In genomic region chr7:68873008-68873407, GRCm38 (mm10) we compare ENCODE assay signal across 29 mouse cellular contexts.
DNase-seq lines count a peak whose midpoint lies in the region; ATAC-seq and TF ChIP-seq lines count a peak whose summit lies in the region.
"Had no signal": no experiment of that assay in that cellular context is flagged by ENCODE, and none has a peak within 500 bp of the region (broad histone marks: within the 10 kb centered on the region; RNA-seq: fewer than 3 reads in every experiment).

No protein-coding gene starts in this region.

- no peaks in the 10 kb centered on the region for H3K4me1 ChIP-seq in forebrain, embryonic 16.5 days (replicated peaks; ENCODE audit: control insufficient read depth, insufficient read depth, low read length)
- H3K4me1 ChIP-seq in forebrain, embryonic 14.5 days (ENCODE audit: control insufficient read depth, insufficient read depth, low read length), result no peaks in the 10 kb centered on the region
- no peaks in the 10 kb centered on the region for H3K4me1 ChIP-seq in kidney, postnatal 0 days (replicated peaks; ENCODE audit: insufficient read depth, low read length)
- no peaks in the 10 kb centered on the region for H3K4me1 ChIP-seq in lung, postnatal 0 days (ENCODE audit: insufficient read depth, low read depth, low read length)
- H3K4me1 ChIP-seq: embryonic facial prominence, embryonic 10.5 days; embryonic facial prominence, embryonic 13.5 days; forebrain, embryonic 13.5 days; heart, embryonic 10.5 days; heart, embryonic 13.5 days had no signal

- no peak overlapping the region for H3K4me2 ChIP-seq in forebrain, embryonic 16.5 days (ENCODE audit: low read length)
- no peak overlapping the region for H3K4me2 ChIP-seq in forebrain, embryonic 14.5 days (ENCODE audit: low read length)
- H3K4me2 ChIP-seq in kidney, postnatal 0 days (ENCODE audit: low read length), result no peak overlapping the region
- H3K4me2 ChIP-seq in lung, postnatal 0 days (replicated peaks; ENCODE audit: low read depth, low read length), result no peak overlapping the region
- H3K4me2 ChIP-seq: embryonic facial prominence, embryonic 13.5 days; forebrain, embryonic 13.5 days; heart, embryonic 13.5 days; hindbrain, embryonic 14.5 days had no signal

- WGBS in forebrain, embryonic 16.5 days, result 47% methylated on average over 5 of the region's 5 CpGs
- 76% methylated on average over 5 of the region's 5 CpGs for WGBS in forebrain, embryonic 14.5 days
- 37% methylated on average over 5 of the region's 5 CpGs for WGBS in kidney, postnatal 0 days
- 47% methylated on average over 5 of the region's 5 CpGs for WGBS in lung, postnatal 0 days

- H3K9me3 ChIP-seq in forebrain, embryonic 16.5 days (ENCODE audit: control insufficient read depth, low read length), result no peaks in the 10 kb centered on the region
- no peaks in the 10 kb centered on the region for H3K9me3 ChIP-seq in forebrain, embryonic 14.5 days (replicated peaks; ENCODE audit: control insufficient read depth, low read length)
- no peaks in the 10 kb centered on the region for H3K9me3 ChIP-seq in kidney, postnatal 0 days (replicated peaks; ENCODE audit: low read length)
- no peaks in the 10 kb centered on the region for H3K9me3 ChIP-seq in lung, postnatal 0 days (ENCODE audit: low read length)
- H3K9me3 ChIP-seq: embryonic facial prominence, embryonic 10.5 days; embryonic facial prominence, embryonic 13.5 days; forebrain, embryonic 13.5 days; heart, embryonic 10.5 days; heart, embryonic 13.5 days had no signal

- TF ChIP-seq EP300 in lung, postnatal 0 days (IDR thresholded peaks at IDR 0.05), result no peak

- no peak overlapping the region for H3K9ac ChIP-seq in forebrain, embryonic 16.5 days (replicated peaks; ENCODE audit: low read depth, low read length)
- H3K9ac ChIP-seq in forebrain, embryonic 14.5 days (ENCODE audit: low read length), result no peak overlapping the region
- no peak overlapping the region for H3K9ac ChIP-seq in kidney, postnatal 0 days (ENCODE audit: low read depth, low read length)
- H3K9ac ChIP-seq in lung, postnatal 0 days (replicated peaks; ENCODE audit: low read depth), result no peak overlapping the region
- H3K9ac ChIP-seq: embryonic facial prominence, embryonic 13.5 days; forebrain, embryonic 13.5 days; heart, embryonic 13.5 days; hindbrain, embryonic 14.5 days had no signal

- no peak for DNase-seq in forebrain, embryonic 14.5 days (ENCODE audit: low spot score)
- DNase-seq in kidney, postnatal 0 days (ENCODE audit: low spot score), result peak; percentile 71
- no peak for DNase-seq in kidney, postnatal 25 days
- DNase-seq in lung, postnatal 0 days (ENCODE audit: low spot score), result peak; percentile 25
- no peak for DNase-seq in lung, postnatal 14 days
- no peak for DNase-seq in spleen, postnatal 4 days (ENCODE audit: low spot score in 2 of 2)
- DNase-seq: adrenal gland, adult 8-10 months; adrenal gland, postnatal 25 days; cerebellum, adult 11-12 months; cerebellum, adult 8-10 months; cerebellum, postnatal 10 days; cerebellum, postnatal 36 days; embryo, embryonic 11 days; gastrocnemius, postnatal 10 days; gastrocnemius, postnatal 36 days; heart, adult 18-20 months; heart, postnatal 14 days; heart, postnatal 4 days had no signal

- no peak for TF ChIP-seq CTCF in kidney, postnatal 0 days (IDR thresholded peaks at IDR 0.05; ENCODE audit: low read depth)
- no peak for TF ChIP-seq CTCF in lung, postnatal 0 days (IDR thresholded peaks at IDR 0.05)

- peak; percentile 38; the same call in 1 of the 2 replicates for ATAC-seq in forebrain, embryonic 16.5 days
- ATAC-seq in forebrain, embryonic 14.5 days, result no peak
- no peak for ATAC-seq in kidney, postnatal 0 days (replicated peaks; ENCODE audit: low FRiP score, low read depth)
- ATAC-seq in lung, postnatal 0 days, result no peak
- ATAC-seq: activated CD4-positive, CD25-positive, alpha-beta regulatory T cell, adult 4 months; forebrain, embryonic 13.5 days; hindbrain, postnatal 0 days; inflammation-experienced regulatory T-cells, adult 6 months had no signal

- H3K36me3 ChIP-seq in forebrain, embryonic 16.5 days (ENCODE audit: control insufficient read depth, insufficient read depth), result no peaks in the 10 kb centered on the region
- no peaks in the 10 kb centered on the region for H3K36me3 ChIP-seq in forebrain, embryonic 14.5 days (ENCODE audit: control insufficient read depth, insufficient read depth, low read length)
- no peaks in the 10 kb centered on the region for H3K36me3 ChIP-seq in kidney, postnatal 0 days (ENCODE audit: insufficient read depth, low read length)
- no peaks in the 10 kb centered on the region for H3K36me3 ChIP-seq in lung, postnatal 0 days (ENCODE audit: insufficient read depth, low read length)
- H3K36me3 ChIP-seq: embryonic facial prominence, embryonic 10.5 days; embryonic facial prominence, embryonic 13.5 days; heart, embryonic 10.5 days; heart, embryonic 13.5 days had no signal

- no peaks in the 10 kb centered on the region for H3K27me3 ChIP-seq in forebrain, embryonic 16.5 days (replicated peaks; ENCODE audit: control insufficient read depth, insufficient read depth, low read length)
- H3K27me3 ChIP-seq in forebrain, embryonic 14.5 days (replicated peaks; ENCODE audit: control insufficient read depth, insufficient read depth, low read length), result no peaks in the 10 kb centered on the region
- H3K27me3 ChIP-seq in kidney, postnatal 0 days (ENCODE audit: insufficient read depth, low read length), result no peaks in the 10 kb centered on the region
- H3K27me3 ChIP-seq in lung, postnatal 0 days (replicated peaks; ENCODE audit: insufficient read depth, low read length), result no peaks in the 10 kb centered on the region
- H3K27me3 ChIP-seq: embryonic facial prominence, embryonic 13.5 days; forebrain, embryonic 13.5 days; heart, embryonic 13.5 days had no signal

- no peak overlapping the region for H3K4me3 ChIP-seq in forebrain, embryonic 16.5 days (replicated peaks; ENCODE audit: low read length)
- no peak overlapping the region for H3K4me3 ChIP-seq in forebrain, embryonic 14.5 days (ENCODE audit: low read depth, low read length)
- no peak overlapping the region for H3K4me3 ChIP-seq in kidney, postnatal 0 days (replicated peaks; ENCODE audit: low read depth, low read length)
- no peak overlapping the region for H3K4me3 ChIP-seq in lung, postnatal 0 days (ENCODE audit: low read depth, low read length)
- H3K4me3 ChIP-seq: embryonic facial prominence, embryonic 10.5 days; embryonic facial prominence, embryonic 13.5 days; erythroblast, embryonic 14.5 days; forebrain, embryonic 13.5 days; heart, embryonic 10.5 days; heart, embryonic 13.5 days had no signal

- H3K27ac ChIP-seq in forebrain, embryonic 16.5 days (ENCODE audit: low read length), result no peak overlapping the region
- no peak overlapping the region for H3K27ac ChIP-seq in forebrain, embryonic 14.5 days (ENCODE audit: low read depth, low read length)
- no peak overlapping the region for H3K27ac ChIP-seq in kidney, postnatal 0 days
- H3K27ac ChIP-seq in lung, postnatal 0 days (ENCODE audit: low read length), result no peak overlapping the region
- H3K27ac ChIP-seq: embryonic facial prominence, embryonic 10.5 days; embryonic facial prominence, embryonic 13.5 days; forebrain, embryonic 13.5 days; heart, embryonic 10.5 days; heart, embryonic 13.5 days; hindbrain, embryonic 14.5 days; hindbrain, postnatal 0 days had no signal

Comparison
In these comparisons a context has a peak if more than half of its experiments do, and no peak if none do; other contexts are left out.
1. DNase-seq: peak in kidney, postnatal 0 days (single experiment) and lung, postnatal 0 days (single experiment); none in forebrain, embryonic 14.5 days (single experiment), kidney, postnatal 25 days (0 of 2), lung, postnatal 14 days (single experiment) and spleen, postnatal 4 days (0 of 2).